ENCODE assay signal across 8 mouse cellular contexts in genomic region chr1:168430868-168431710, GRCm38 (mm10). TPM values are rescaled to one million over a fixed set of nuclear protein-coding genes. Genes with fewer than 3 reads are reported as not detected.
A peak's percentile ranks its signal among the peaks of the same experiment; 100 is the strongest.
DNase-seq lines count a peak whose midpoint lies in the region; ATAC-seq and TF ChIP-seq lines count a peak whose summit lies in the region.

No protein-coding gene starts in this region.

- DNase-seq in spleen, adult 2 months (ENCODE audit: low read depth in 1 of 2, low spot score in 2 of 2), result peak in 1 of 2 experiments; percentile 6
- no peak for DNase-seq in spleen, postnatal 14 days (ENCODE audit: low spot score in 2 of 2)
- DNase-seq in cerebellum, adult 8-10 months, result peak; percentile 55
- peak; percentile 47 for DNase-seq in gastrocnemius, postnatal 10 days
- DNase-seq in lung, postnatal 0 days (ENCODE audit: low spot score), result peak; percentile 58
- peak; percentile 3 for DNase-seq in splenic B cell, adult 2 months (ENCODE audit: low read depth, low spot score)
- DNase-seq in spleen, postnatal 36 days (ENCODE audit: low spot score in 2 of 2), result no peak

- peak overlapping the region; percentile 67 for H3K4me3 ChIP-seq in spleen, adult 2 months (ENCODE audit: extremely low read depth, insufficient read depth, insufficient read length)
- H3K4me3 ChIP-seq in intestine, embryonic 15.5 days (replicated peaks), result peak overlapping the region; percentile 66
- H3K4me3 ChIP-seq in lung, postnatal 0 days (ENCODE audit: low read depth, low read length), result peak overlapping the region; percentile 76

- no peaks in the 10 kb centered on the region; the same call in 1 of the 2 replicates for H3K4me1 ChIP-seq in spleen, adult 2 months (ENCODE audit: control insufficient read depth, insufficient read depth, insufficient read length)
- H3K4me1 ChIP-seq in intestine, embryonic 15.5 days (replicated peaks), result 0 out of 2 replicates have a peak, but pooled peaks cover 7% of the 10 kb centered on the region
- no peaks in the 10 kb centered on the region; the same call in 1 of the 2 replicates for H3K4me1 ChIP-seq in lung, postnatal 0 days (ENCODE audit: insufficient read depth, low read depth, low read length)

- peak overlapping the region; percentile 75 for H3K9ac ChIP-seq in intestine, embryonic 15.5 days
- H3K9ac ChIP-seq in lung, postnatal 0 days (replicated peaks; ENCODE audit: low read depth), result peak overlapping the region; percentile 80

- ATAC-seq in intestine, embryonic 15.5 days, result no peak
- no peak for ATAC-seq in lung, postnatal 0 days

- H3K27me3 ChIP-seq in spleen, adult 2 months (ENCODE audit: control insufficient read depth, insufficient read depth, low read length), result peaks cover 2% of the 10 kb centered on the region; the same call in 1 of the 2 replicates
- H3K27me3 ChIP-seq in intestine, embryonic 15.5 days (replicated peaks), result no peaks in the 10 kb centered on the region
- H3K27me3 ChIP-seq in lung, postnatal 0 days (replicated peaks; ENCODE audit: insufficient read depth, low read length), result no peaks in the 10 kb centered on the region
- no peaks in the 10 kb centered on the region for H3K27me3 ChIP-seq in splenic B cell, adult 2 months (ENCODE audit: control insufficient read depth, insufficient read depth, low read length, poor library complexity, severe bottlenecking)

- no peak overlapping the region for H3K27ac ChIP-seq in spleen, adult 2 months (ENCODE audit: insufficient read depth, low read length)
- peak overlapping the region; percentile 98 for H3K27ac ChIP-seq in intestine, embryonic 15.5 days
- peak overlapping the region; percentile 93 for H3K27ac ChIP-seq in lung, postnatal 0 days (ENCODE audit: low read length)

- no peaks in the 10 kb centered on the region for H3K9me3 ChIP-seq in intestine, embryonic 15.5 days
- H3K9me3 ChIP-seq in lung, postnatal 0 days (ENCODE audit: low read length), result no peaks in the 10 kb centered on the region

- TF ChIP-seq EP300 in lung, postnatal 0 days (IDR thresholded peaks at IDR 0.05), result no peak

- H3K36me3 ChIP-seq in spleen, adult 2 months (ENCODE audit: control insufficient read depth, insufficient read depth, low read length), result no peaks in the 10 kb centered on the region
- no peaks in the 10 kb centered on the region for H3K36me3 ChIP-seq in intestine, embryonic 15.5 days
- no peaks in the 10 kb centered on the region for H3K36me3 ChIP-seq in lung, postnatal 0 days (ENCODE audit: insufficient read depth, low read length)
- no peaks in the 10 kb centered on the region for H3K36me3 ChIP-seq in splenic B cell, adult 2 months (ENCODE audit: control insufficient read depth, insufficient read depth, low read length, poor library complexity, severe bottlenecking)

- peak overlapping the region; percentile 60 for H3K4me2 ChIP-seq in intestine, embryonic 15.5 days (replicated peaks)
- H3K4me2 ChIP-seq in lung, postnatal 0 days (replicated peaks; ENCODE audit: low read depth, low read length), result peak overlapping the region; percentile 65

- no peak for TF ChIP-seq CTCF in spleen, adult 2 months (IDR thresholded peaks at IDR 0.05; ENCODE audit: extremely low read depth, insufficient read depth, insufficient read length, insufficient replicate concordance)
- no peak for TF ChIP-seq CTCF in lung, postnatal 0 days (IDR thresholded peaks at IDR 0.05)

- WGBS in spleen, adult 2 months, result 1% methylated on average over 37 of the region's 37 CpGs
- WGBS in intestine, embryonic 15.5 days, result under 1% methylated on average over 37 of the region's 37 CpGs
- under 1% methylated on average over 37 of the region's 37 CpGs for WGBS in lung, postnatal 0 days

- no peak for TF ChIP-seq POLR2A in spleen, adult 2 months (IDR thresholded peaks at IDR 0.05; ENCODE audit: low read depth, low read length)

RNA-seq across cellular contexts. Expression of gene Pbx1, which starts 1.0 kb away (rescaled TPM):
- polyA plus RNA-seq in spleen, adult 2 months (2012; rRNA removed), result 9.2 TPM in 2 replicates
- total RNA-seq in gastrocnemius, postnatal 10 days (2021), result 10 to 100 TPM; 27.0 to 32.2 TPM
- polyA plus RNA-seq in intestine, embryonic 15.5 days (2015; fragmentation: Nextera tagmentation; extraction: Ambion mirVana), result 24.0 and 27.5 TPM in 2 replicates
- polyA plus RNA-seq in lung, postnatal 0 days (2015; fragmentation: Nextera tagmentation; extraction: Ambion mirVana), result 23.9 and 32.5 TPM in 2 replicates

Comparison
In these comparisons a context has a peak if more than half of its experiments do, and no peak if none do; other contexts are left out.
1. DNase-seq: peak in cerebellum, adult 8-10 months (single experiment), gastrocnemius, postnatal 10 days (single experiment), lung, postnatal 0 days (single experiment) and splenic B cell, adult 2 months (single experiment); none in spleen, postnatal 14 days (0 of 2) and spleen, postnatal 36 days (0 of 2).
2. Peak in every context shown above with its lines, with median percentiles within 50 percentile points of each other: H3K4me3 ChIP-seq.